Mouse (Mus musculus): ENCODE measurements at regions not wholly inside any gene's neighbourhood (a gene's known extent, or its start where the extent isn't known, plus 50 kb on each side); places are given as distances from the start of the nearest gene placed in this dataset.

GRCm38 (mm10) chr15:96915544-96915943 lies 140.2 kb downstream of the Slc38a4 start:
- Histone ChIP-seq H3K9me3 (no peaks in the 10 kb centered on the region), H3K4me3 (replicated peaks) (no peak overlapping the region), H3K4me2 (replicated peaks) (no peak overlapping the region), H3K4me1 (replicated peaks) (no peaks in the 10 kb centered on the region), H3K9ac (no peak overlapping the region), H3K27me3 (replicated peaks) (no peaks in the 10 kb centered on the region), H3K27ac (no peak overlapping the region), H3K36me3 (no peaks in the 10 kb centered on the region)
- WGBS = 81% methylated on average over 10 of the region's 10 CpGs
- ATAC-seq = no peak

DNA sequence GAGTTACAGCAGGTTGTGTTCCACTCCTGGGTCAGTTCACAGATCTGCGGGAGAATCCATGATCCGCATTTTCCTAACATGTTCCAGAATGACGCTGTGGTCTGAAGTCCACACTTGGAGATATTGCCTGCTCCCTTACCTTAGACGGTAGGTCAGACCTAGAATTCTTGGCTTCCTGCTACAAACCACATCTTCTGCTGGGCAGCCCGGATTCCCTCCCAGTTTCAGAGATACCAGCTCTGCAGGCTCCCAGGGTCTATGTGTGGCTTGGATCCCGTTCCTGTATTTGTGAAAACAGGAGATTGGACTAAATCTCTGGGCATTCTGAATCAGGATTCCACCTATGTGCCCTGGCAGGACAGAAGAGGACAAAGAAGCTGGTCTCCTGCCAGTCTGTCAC lies 140.8 kb downstream of the Slc38a4 start:
- H3K4me3 ChIP-seq (replicated peaks) = no peak overlapping the region
- H3K4me2 ChIP-seq (replicated peaks) = no peak overlapping the region
- no peak overlapping the region for H3K27ac ChIP-seq
- H3K9ac ChIP-seq = no peak overlapping the region
- WGBS = 88% methylated on average over 6 of the region's 6 CpGs
- no peaks in the 10 kb centered on the region for H3K4me1 ChIP-seq (replicated peaks)
- no peaks in the 10 kb centered on the region for H3K36me3 ChIP-seq
- H3K9me3 ChIP-seq = no peaks in the 10 kb centered on the region
- ATAC-seq = no peak
- no peaks in the 10 kb centered on the region for H3K27me3 ChIP-seq (replicated peaks)

GRCm38 (mm10) chr15:96905520-96905919 lies 150.2 kb downstream of the Slc38a4 start:
- Histone ChIP-seq H3K27me3 (replicated peaks) (no peaks in the 10 kb centered on the region), H3K4me2 (replicated peaks) (no peak overlapping the region), H3K9me3 (no peaks in the 10 kb centered on the region), H3K4me3 (replicated peaks) (no peak overlapping the region), H3K4me1 (replicated peaks) (no peaks in the 10 kb centered on the region), H3K9ac (no peak overlapping the region), H3K27ac (no peak overlapping the region), H3K36me3 (no peaks in the 10 kb centered on the region)
- ATAC-seq = no peak
- 91% methylated on average over 4 of the region's 4 CpGs for WGBS

DNA sequence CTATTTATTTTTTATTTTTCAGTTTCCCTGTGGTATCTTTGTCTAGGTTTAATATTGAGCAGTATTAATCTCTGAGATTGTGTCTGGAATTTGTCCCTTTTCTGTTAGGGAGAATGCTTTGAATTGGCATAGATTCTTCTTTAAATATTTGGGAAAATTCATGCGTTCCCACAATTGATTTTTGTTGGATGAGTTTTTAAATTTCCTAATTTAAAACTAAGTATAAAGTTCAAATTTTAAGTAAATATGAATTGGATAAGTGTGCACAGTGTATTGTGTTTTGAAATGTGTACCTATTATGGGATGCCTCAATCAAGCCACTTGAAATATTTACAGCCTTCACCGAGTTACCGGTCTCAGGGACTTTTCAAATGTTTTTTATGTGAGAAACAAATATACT lies 152.3 kb downstream of the Slc38a4 start:
- no peak overlapping the region for H3K9ac ChIP-seq
- no peak for ATAC-seq
- 87% methylated on average over 3 of the region's 3 CpGs for WGBS
- H3K4me1 ChIP-seq (replicated peaks) = no peaks in the 10 kb centered on the region
- no peak overlapping the region for H3K27ac ChIP-seq
- no peak overlapping the region for H3K4me3 ChIP-seq (replicated peaks)
- H3K27me3 ChIP-seq (replicated peaks) = no peaks in the 10 kb centered on the region
- no peaks in the 10 kb centered on the region for H3K36me3 ChIP-seq
- H3K9me3 ChIP-seq = no peaks in the 10 kb centered on the region
- H3K4me2 ChIP-seq (replicated peaks) = no peak overlapping the region

GRCm38 (mm10) chr15:96902781-96903180 lies 153.0 kb downstream of the Slc38a4 start:
- Histone ChIP-seq H3K4me3 (replicated peaks) (no peak overlapping the region), H3K4me2 (replicated peaks) (no peak overlapping the region), H3K9me3 (no peaks in the 10 kb centered on the region), H3K27me3 (replicated peaks) (no peaks in the 10 kb centered on the region), H3K4me1 (replicated peaks) (no peaks in the 10 kb centered on the region), H3K9ac (no peak overlapping the region), H3K36me3 (no peaks in the 10 kb centered on the region), H3K27ac (no peak overlapping the region)
- WGBS = 69% methylated on average over 8 of the region's 8 CpGs
- ATAC-seq = no peak

- Histone ChIP-seq H3K27ac (no peak overlapping the region), H3K9me3 (no peaks in the 10 kb centered on the region), H3K4me2 (replicated peaks) (no peak overlapping the region), H3K4me3 (replicated peaks) (no peak overlapping the region), H3K9ac (no peak overlapping the region), H3K36me3 (no peaks in the 10 kb centered on the region), H3K4me1 (replicated peaks) (no peaks in the 10 kb centered on the region), H3K27me3 (replicated peaks) (no peaks in the 10 kb centered on the region)
- no peak for ATAC-seq
- WGBS = 95% methylated on average over 9 of the region's 9 CpGs
Observed at GRCm38 (mm10) chr15:96901616-96902015, 154.1 kb downstream of the Slc38a4 start.

DNA sequence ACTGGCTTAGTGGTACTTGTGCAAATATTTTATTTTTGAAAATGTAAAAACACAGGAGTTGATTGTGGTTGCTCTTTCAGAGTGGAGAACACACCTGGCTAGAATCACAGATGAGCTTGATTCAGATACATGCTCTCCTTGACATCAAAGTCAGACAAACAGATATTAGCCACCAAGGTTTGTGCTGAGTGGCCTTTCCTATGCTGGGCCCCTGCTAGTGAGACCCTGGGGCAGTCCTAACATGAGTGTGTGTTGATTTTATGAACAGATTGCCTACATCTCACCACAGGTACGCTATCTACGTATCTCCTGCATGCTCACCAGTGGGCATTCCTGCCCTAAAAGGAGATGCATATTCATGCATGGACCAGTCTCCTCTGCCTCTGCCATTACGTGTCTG lies 157.5 kb downstream of the Slc38a4 start:
- Histone ChIP-seq H3K4me1 (replicated peaks) (no peaks in the 10 kb centered on the region), H3K9ac (no peak overlapping the region), H3K9me3 (peaks cover 3% of the 10 kb centered on the region; the same call in 1 of the 2 replicates), H3K27ac (no peak overlapping the region), H3K36me3 (no peaks in the 10 kb centered on the region), H3K4me2 (replicated peaks) (no peak overlapping the region), H3K27me3 (replicated peaks) (no peaks in the 10 kb centered on the region), H3K4me3 (replicated peaks) (no peak overlapping the region)
- 81% methylated on average over 3 of the region's 3 CpGs for WGBS
- no peak for ATAC-seq

DNA sequence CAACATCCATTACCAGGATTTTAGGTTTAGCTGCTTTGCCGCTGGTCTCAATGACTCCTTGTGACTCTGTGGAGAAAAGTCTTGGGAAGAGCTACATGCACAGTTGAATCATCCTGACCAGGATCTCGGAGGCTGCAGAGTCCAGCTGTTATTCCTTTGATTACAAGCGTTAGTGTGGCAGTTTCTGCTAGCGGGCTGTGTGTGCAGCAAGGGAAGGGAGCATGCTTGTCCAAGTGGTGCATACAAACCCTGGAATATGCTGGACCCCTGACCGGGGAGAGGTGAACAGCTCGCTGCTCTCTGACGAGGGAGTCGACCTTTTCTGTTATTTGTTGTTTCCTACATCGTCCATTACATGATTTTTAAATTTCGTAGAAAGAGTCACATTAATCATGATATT lies 170.9 kb downstream of the Slc38a4 start:
- H3K27me3 ChIP-seq (replicated peaks) = no peaks in the 10 kb centered on the region
- H3K4me2 ChIP-seq (replicated peaks) = no peak overlapping the region
- no peaks in the 10 kb centered on the region for H3K36me3 ChIP-seq
- no peak overlapping the region for H3K4me3 ChIP-seq (replicated peaks)
- H3K27ac ChIP-seq = peak overlapping the region; percentile 44
- no peaks in the 10 kb centered on the region for H3K4me1 ChIP-seq (replicated peaks)
- 44% methylated on average over 10 of the region's 10 CpGs for WGBS
- H3K9me3 ChIP-seq = no peaks in the 10 kb centered on the region
- H3K9ac ChIP-seq = no peak overlapping the region
- no peak for ATAC-seq

DNA sequence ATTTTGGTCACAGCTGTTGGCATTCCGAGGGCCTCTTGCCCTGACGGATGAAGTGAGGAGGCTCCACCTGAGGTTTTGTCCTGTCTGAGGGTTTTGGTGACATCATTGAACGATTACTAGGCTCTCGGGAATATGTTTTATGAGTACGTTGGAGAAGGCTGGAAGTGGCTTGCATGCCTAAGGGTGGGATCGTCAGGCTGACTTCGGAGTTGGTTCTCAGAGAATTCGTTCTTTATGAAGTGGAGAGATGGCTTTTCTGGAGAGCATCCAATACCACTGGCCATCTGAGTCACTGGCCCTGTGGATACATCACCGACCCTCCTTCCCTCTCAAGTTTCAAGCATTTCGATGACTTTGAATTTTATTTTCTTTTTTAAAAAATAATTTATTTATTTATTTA lies 172.0 kb downstream of the Slc38a4 start:
- WGBS = 81% methylated on average over 10 of the region's 10 CpGs
- H3K9ac ChIP-seq = no peak overlapping the region
- no peaks in the 10 kb centered on the region for H3K27me3 ChIP-seq (replicated peaks)
- H3K36me3 ChIP-seq = no peaks in the 10 kb centered on the region
- H3K4me1 ChIP-seq (replicated peaks) = no peaks in the 10 kb centered on the region
- no peak overlapping the region for H3K4me2 ChIP-seq (replicated peaks)
- H3K4me3 ChIP-seq (replicated peaks) = no peak overlapping the region
- no peak overlapping the region for H3K27ac ChIP-seq
- no peak for ATAC-seq
- H3K9me3 ChIP-seq = no peaks in the 10 kb centered on the region

- Histone ChIP-seq H3K27ac (no peak overlapping the region), H3K9ac (no peak overlapping the region), H3K36me3 (no peaks in the 10 kb centered on the region), H3K4me1 (replicated peaks) (no peaks in the 10 kb centered on the region), H3K9me3 (no peaks in the 10 kb centered on the region), H3K4me2 (replicated peaks) (no peak overlapping the region), H3K27me3 (replicated peaks) (no peaks in the 10 kb centered on the region), H3K4me3 (replicated peaks) (no peak overlapping the region)
- no peak for ATAC-seq
- WGBS = 82% methylated on average over 14 of the region's 14 CpGs
Observed at GRCm38 (mm10) chr15:96882211-96882610, 173.5 kb downstream of the Slc38a4 start.

- H3K9me3 ChIP-seq = no peaks in the 10 kb centered on the region
- no peak overlapping the region for H3K27ac ChIP-seq
- no peaks in the 10 kb centered on the region for H3K27me3 ChIP-seq (replicated peaks)
- H3K4me3 ChIP-seq (replicated peaks) = no peak overlapping the region
- no peaks in the 10 kb centered on the region for H3K36me3 ChIP-seq
- no peaks in the 10 kb centered on the region for H3K4me1 ChIP-seq (replicated peaks)
- WGBS = 62% methylated on average over 9 of the region's 9 CpGs
- no peak overlapping the region for H3K9ac ChIP-seq
- H3K4me2 ChIP-seq (replicated peaks) = no peak overlapping the region
- no peak for ATAC-seq
Observed at GRCm38 (mm10) chr15:96881519-96882170, 174.1 kb downstream of the Slc38a4 start.

DNA sequence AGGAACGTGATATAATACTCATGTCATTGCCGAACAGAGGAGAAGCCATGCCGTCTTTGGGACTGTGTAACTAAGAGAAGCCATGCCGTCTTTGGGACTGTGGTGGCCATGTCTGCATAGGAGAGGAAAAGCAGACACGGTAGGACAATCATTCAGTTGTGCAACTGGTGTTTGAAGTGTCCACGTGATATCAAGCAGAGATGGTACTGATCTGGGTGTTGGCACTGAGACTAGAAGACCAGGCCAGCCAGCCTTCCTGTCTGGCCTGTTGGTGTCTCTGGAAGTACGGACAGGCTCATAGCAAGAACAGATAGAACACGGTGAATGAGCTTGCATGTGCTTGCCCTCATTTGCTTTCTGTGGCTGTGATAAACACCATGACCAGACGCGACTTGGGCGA lies 175.7 kb downstream of the Slc38a4 start:
- Histone ChIP-seq H3K9me3 (no peaks in the 10 kb centered on the region), H3K4me1 (replicated peaks) (no peaks in the 10 kb centered on the region), H3K36me3 (no peaks in the 10 kb centered on the region), H3K4me2 (replicated peaks) (no peak overlapping the region), H3K27ac (no peak overlapping the region), H3K9ac (no peak overlapping the region), H3K4me3 (replicated peaks) (no peak overlapping the region), H3K27me3 (replicated peaks) (no peaks in the 10 kb centered on the region)
- 92% methylated on average over 11 of the region's 11 CpGs for WGBS
- ATAC-seq = no peak

DNA sequence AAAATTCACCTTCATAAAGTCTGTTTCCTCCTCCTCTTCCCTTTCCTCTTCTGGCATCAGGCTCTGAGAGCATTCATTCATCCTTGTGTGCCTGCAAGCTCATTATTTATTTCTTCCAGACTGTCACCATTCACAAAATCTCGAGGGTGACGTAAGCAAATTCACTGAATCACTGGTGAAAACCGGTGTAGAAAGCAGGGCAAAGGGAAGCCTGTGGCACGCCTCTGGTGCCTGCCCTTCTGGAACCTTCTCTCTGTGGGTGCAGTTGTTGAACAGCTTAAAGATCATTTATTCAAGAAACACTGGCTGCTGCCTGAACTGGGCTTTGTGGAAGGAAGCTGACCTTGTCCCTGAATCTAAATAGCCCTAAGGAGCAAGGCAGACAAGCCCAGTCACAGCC lies 177.0 kb downstream of the Slc38a4 start:
- no peak for ATAC-seq
- no peak overlapping the region for H3K9ac ChIP-seq
- H3K9me3 ChIP-seq = no peaks in the 10 kb centered on the region
- H3K36me3 ChIP-seq = no peaks in the 10 kb centered on the region
- H3K4me2 ChIP-seq (replicated peaks) = no peak overlapping the region
- peaks cover 4% of the 10 kb centered on the region; the same call in 1 of the 2 replicates for H3K4me1 ChIP-seq (replicated peaks)
- no peak overlapping the region for H3K27ac ChIP-seq
- no peaks in the 10 kb centered on the region for H3K27me3 ChIP-seq (replicated peaks)
- H3K4me3 ChIP-seq (replicated peaks) = no peak overlapping the region
- 59% methylated on average over 4 of the region's 4 CpGs for WGBS

Measured in intestine, embryonic 15.5 days (tissue).